Mouse (Mus musculus): ENCODE measurements around the gene Exoc2.

- no peak for TF ChIP-seq CTCF (conservative IDR thresholded peaks at IDR 0.05; ENCODE audit: insufficient read depth, insufficient read length, low read depth, low read length)
- no peak for TF ChIP-seq POLR2A (IDR thresholded peaks at IDR 0.05; ENCODE audit: low read depth, low read length)
Measured at GRCm38 (mm10) chr13:30961932-30962331, 12.0 kb downstream of the Exoc2 start.

All from kidney, adult 2 months (tissue).